Mouse (Mus musculus): ENCODE results near the gene Tpx2. TPM values are rescaled to one million over a fixed set of nuclear protein-coding genes. Genes with fewer than 3 reads are reported as not detected.

Tpx2 gene
- polyA plus RNA-seq, 1 experiment from 2014 or later, result 65.6 TPM

DNA sequence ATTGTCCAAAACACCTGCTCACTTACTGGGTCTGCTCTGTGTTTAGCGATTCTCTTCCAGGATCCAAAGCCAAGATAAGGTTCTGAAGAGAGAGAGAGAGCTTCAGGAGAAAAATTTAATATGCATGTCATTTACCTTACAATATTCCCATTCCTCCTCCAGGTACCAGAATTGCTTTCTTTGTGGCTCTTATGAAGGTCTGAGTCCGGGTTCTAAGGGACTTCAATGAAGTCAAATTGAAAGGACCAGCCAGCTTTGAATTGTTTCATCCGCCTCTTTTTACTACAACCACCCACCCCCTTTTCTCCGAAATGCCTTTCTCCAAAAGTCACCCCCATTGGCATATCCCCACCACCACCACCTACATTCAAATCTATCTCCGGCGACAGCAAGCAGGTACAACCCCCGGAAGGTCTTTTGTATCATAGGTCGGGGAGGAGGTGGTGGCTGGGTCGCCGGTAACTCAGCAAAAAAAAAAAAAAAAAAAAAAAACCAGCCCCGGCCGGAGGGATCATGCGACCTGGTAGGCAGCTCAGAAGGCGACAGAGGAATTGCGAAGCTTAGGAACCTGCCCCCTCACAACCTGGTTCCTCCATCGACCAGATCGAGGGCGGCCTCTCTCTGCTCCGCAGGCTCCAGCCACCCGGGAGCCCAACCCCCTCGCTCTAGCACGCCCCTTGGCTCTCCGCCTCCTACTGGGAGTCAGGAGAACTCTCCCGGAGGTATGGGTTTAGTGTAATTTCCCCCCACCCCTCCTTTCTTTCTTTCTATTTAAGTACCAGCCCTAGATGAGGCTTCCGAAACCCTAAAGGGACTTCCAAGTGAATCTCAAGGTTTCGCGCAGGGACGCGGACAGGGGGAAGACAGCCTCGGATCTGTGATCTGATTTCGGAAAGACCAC is 17.5 kb upstream of the Tpx2 start:
- Histone ChIP-seq H3K4me3 (peak overlapping the region; percentile 62), H3K27me3 (replicated peaks) (no peaks in the 10 kb centered on the region), H3K4me2 (peak overlapping the region; percentile 75), H3K9me3 (replicated peaks) (no peaks in the 10 kb centered on the region), H3K27ac (ENCODE audit: poor library complexity, severe bottlenecking) (peak overlapping the region; percentile 98), H3K36me3 (peaks cover 11% of the 10 kb centered on the region; the same call in 1 of the 2 replicates), H3K4me1 (replicated peaks) (peaks cover 46% of the 10 kb centered on the region), H3K9ac (peak overlapping the region; percentile 91)
- 1% methylated on average over 31 of the region's 31 CpGs for WGBS
- ATAC-seq (ENCODE audit: insufficient number of reproducible peaks, low FRiP score), result peak; percentile 86

DNA sequence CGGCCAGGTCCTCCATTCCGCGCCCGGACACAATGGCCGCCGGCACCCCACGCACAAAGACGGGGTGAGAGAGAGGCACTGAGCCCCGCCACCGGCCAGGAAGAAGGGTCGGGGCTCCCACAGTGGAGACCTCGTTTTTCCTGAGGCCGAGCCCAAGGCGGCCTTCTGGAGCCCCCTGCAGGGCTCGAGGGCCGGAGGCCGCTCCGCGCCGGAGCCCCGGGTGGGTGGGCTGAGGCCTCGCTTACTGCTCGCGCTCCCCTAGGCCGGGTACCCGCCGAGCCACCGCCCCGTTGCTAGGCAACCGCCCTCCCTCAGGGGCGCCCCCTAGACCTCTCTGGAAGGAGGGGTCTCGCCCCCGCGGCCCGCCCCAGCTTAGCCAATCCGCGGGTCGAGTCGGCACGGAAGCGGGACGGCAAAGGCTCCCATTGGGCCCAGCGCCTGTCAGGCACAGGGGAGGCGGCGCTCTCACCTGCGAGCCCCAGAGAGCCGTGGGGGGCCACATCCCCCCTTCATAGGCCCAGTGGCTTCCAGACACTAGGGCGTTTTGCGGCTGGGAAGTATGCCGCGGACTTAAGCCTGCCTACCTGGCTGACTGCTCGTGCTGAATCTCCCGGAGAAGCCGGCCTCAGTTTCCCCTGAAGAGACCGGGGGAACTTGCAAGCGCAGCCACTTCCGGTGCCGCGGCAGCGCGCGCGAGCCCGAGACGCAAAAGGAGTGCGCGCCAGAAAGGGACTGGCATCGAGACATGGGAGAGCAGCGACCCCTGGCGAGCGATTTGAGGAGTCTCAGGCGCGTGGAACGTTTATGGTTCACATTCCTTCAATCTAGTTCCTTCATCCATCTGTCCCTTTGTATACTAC is 16.5 kb upstream of the Tpx2 start, which contains the start of gene Bcl2l1:
Gene Bcl2l1, minus strand, starts transcription at position 710 of the 860 bp plus-strand sequence.
- Histone ChIP-seq H3K4me2 (peak within 1 kb of the TSS; percentile 75), H3K27ac (ENCODE audit: poor library complexity, severe bottlenecking) (peak within 1 kb of the TSS; percentile 98), H3K27me3 (replicated peaks) (no peaks in the 10 kb centered on the region), H3K4me1 (replicated peaks) (peaks cover 37% of the 10 kb centered on the region), H3K9ac (peak within 1 kb of the TSS; percentile 91), H3K4me3 (peak within 1 kb of the TSS; percentile 62), H3K36me3 (peaks cover 11% of the 10 kb centered on the region; the same call in 1 of the 2 replicates), H3K9me3 (replicated peaks) (no peaks in the 10 kb centered on the region)
- under 1% methylated on average over 73 of the region's 74 CpGs for WGBS
- peak; percentile 94 for ATAC-seq (ENCODE audit: insufficient number of reproducible peaks, low FRiP score)

GRCm38 (mm10) chr2:152839256-152839655 is 8.5 kb upstream of the Tpx2 start:
- Histone ChIP-seq H3K27ac (ENCODE audit: poor library complexity, severe bottlenecking) (no peak overlapping the region), H3K9me3 (replicated peaks) (no peaks in the 10 kb centered on the region), H3K4me1 (replicated peaks) (no peaks in the 10 kb centered on the region), H3K4me3 (no peak overlapping the region), H3K27me3 (replicated peaks) (no peaks in the 10 kb centered on the region), H3K9ac (no peak overlapping the region), H3K4me2 (no peak overlapping the region), H3K36me3 (no peaks in the 10 kb centered on the region)
- ATAC-seq (ENCODE audit: insufficient number of reproducible peaks, low FRiP score), result no peak
- 78% methylated on average over 2 of the region's 2 CpGs for WGBS

DNA sequence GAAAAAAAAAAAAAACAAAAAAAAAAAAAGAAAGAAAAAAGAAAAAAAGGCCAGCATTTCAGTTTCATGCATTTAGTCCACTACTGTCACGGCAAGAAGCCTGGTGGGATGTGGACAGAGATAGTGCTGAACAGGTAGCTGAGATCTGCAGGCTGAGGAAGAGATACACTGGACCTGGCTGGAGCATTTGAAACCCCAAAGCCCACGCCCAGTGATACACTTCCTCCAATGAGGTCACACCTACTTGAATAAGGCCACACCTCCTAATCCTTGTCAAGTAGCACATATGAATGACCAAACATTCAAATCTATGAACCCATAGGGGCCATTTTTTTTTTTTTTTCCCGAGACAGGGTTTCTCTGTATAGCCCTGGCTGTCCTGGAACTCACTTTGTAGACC is 5.0 kb upstream of the Tpx2 start:
- Histone ChIP-seq H3K36me3 (no peaks in the 10 kb centered on the region), H3K27ac (ENCODE audit: poor library complexity, severe bottlenecking) (no peak overlapping the region), H3K4me2 (no peak overlapping the region), H3K27me3 (replicated peaks) (no peaks in the 10 kb centered on the region), H3K9me3 (replicated peaks) (no peaks in the 10 kb centered on the region), H3K4me3 (no peak overlapping the region), H3K4me1 (replicated peaks) (no peaks in the 10 kb centered on the region), H3K9ac (no peak overlapping the region)
- no peak for ATAC-seq (ENCODE audit: insufficient number of reproducible peaks, low FRiP score)
- WGBS, result 69% methylated on average over 3 of the region's 3 CpGs

GRCm38 (mm10) chr2:152847057-152847814 is 528 bp upstream of the Tpx2 start:
- no peaks in the 10 kb centered on the region for H3K27me3 ChIP-seq (replicated peaks)
- peaks cover 16% of the 10 kb centered on the region for H3K4me1 ChIP-seq (replicated peaks)
- peak overlapping the region; percentile 74 for H3K4me3 ChIP-seq
- H3K4me2 ChIP-seq, result peak overlapping the region; percentile 50
- ATAC-seq (ENCODE audit: insufficient number of reproducible peaks, low FRiP score), result no peak
- WGBS, result 8% methylated on average over 3 of the region's 3 CpGs
- no peak overlapping the region for H3K27ac ChIP-seq (ENCODE audit: poor library complexity, severe bottlenecking)
- no peak overlapping the region for H3K9ac ChIP-seq
- no peaks in the 10 kb centered on the region for H3K9me3 ChIP-seq (replicated peaks)
- H3K36me3 ChIP-seq, result peaks cover 3% of the 10 kb centered on the region; the same call in 1 of the 2 replicates

GRCm38 (mm10) chr2:152848466-152848865 is 702 bp downstream of the Tpx2 start:
- H3K27ac ChIP-seq (ENCODE audit: poor library complexity, severe bottlenecking), result peak overlapping the region; percentile 72
- peak overlapping the region; percentile 80 for H3K9ac ChIP-seq
- H3K4me3 ChIP-seq, result peak overlapping the region; percentile 74
- H3K4me1 ChIP-seq (replicated peaks), result peaks cover 16% of the 10 kb centered on the region
- H3K27me3 ChIP-seq (replicated peaks), result no peaks in the 10 kb centered on the region
- WGBS, result 0% methylated on average over 2 of the region's 2 CpGs
- ATAC-seq (ENCODE audit: insufficient number of reproducible peaks, low FRiP score), result no peak
- H3K36me3 ChIP-seq, result peaks cover 15% of the 10 kb centered on the region
- H3K4me2 ChIP-seq, result peak overlapping the region; percentile 75
- no peaks in the 10 kb centered on the region for H3K9me3 ChIP-seq (replicated peaks)

DNA sequence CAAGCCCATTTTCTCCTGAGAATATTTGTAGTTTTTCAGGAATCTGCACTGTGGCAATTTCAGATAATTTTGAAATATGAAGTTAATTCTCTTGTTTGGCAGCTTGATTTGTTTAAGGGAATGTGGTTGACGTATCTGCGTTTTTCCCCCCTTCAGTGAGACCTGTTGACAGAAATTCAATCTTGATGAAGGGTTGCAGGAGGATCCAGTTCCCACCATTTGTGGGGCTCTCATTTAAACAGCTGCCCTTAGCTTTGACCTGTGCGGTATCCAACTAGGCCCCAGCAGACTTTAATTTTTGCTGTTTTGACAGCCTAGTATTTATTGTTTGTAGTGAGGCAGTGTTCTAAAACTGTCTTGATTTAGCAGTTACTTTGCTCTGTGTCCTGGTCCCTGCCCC is 11.7 kb downstream of the Tpx2 start:
- H3K4me1 ChIP-seq (replicated peaks), result peaks cover 4% of the 10 kb centered on the region; the same call in 1 of the 2 replicates
- no peak for ATAC-seq (ENCODE audit: insufficient number of reproducible peaks, low FRiP score)
- WGBS, result 58% methylated on average over 3 of the region's 3 CpGs
- H3K27me3 ChIP-seq (replicated peaks), result no peaks in the 10 kb centered on the region
- H3K4me2 ChIP-seq, result no peak overlapping the region
- no peaks in the 10 kb centered on the region for H3K9me3 ChIP-seq (replicated peaks)
- no peak overlapping the region for H3K27ac ChIP-seq (ENCODE audit: poor library complexity, severe bottlenecking)
- peaks cover 74% of the 10 kb centered on the region for H3K36me3 ChIP-seq
- no peak overlapping the region for H3K9ac ChIP-seq
- H3K4me3 ChIP-seq, result no peak overlapping the region

GRCm38 (mm10) chr2:152861891-152862290 is 14.1 kb downstream of the Tpx2 start:
- no peaks in the 10 kb centered on the region for H3K27me3 ChIP-seq (replicated peaks)
- ATAC-seq (ENCODE audit: insufficient number of reproducible peaks, low FRiP score), result no peak
- WGBS, result 86% methylated on average over 1 of the region's 1 CpGs
- H3K27ac ChIP-seq (ENCODE audit: poor library complexity, severe bottlenecking), result no peak overlapping the region
- no peak overlapping the region for H3K9ac ChIP-seq
- no peaks in the 10 kb centered on the region for H3K9me3 ChIP-seq (replicated peaks)
- H3K4me1 ChIP-seq (replicated peaks), result peaks cover 4% of the 10 kb centered on the region; the same call in 1 of the 2 replicates
- H3K36me3 ChIP-seq, result peaks cover 59% of the 10 kb centered on the region
- H3K4me2 ChIP-seq, result no peak overlapping the region
- no peak overlapping the region for H3K4me3 ChIP-seq

DNA sequence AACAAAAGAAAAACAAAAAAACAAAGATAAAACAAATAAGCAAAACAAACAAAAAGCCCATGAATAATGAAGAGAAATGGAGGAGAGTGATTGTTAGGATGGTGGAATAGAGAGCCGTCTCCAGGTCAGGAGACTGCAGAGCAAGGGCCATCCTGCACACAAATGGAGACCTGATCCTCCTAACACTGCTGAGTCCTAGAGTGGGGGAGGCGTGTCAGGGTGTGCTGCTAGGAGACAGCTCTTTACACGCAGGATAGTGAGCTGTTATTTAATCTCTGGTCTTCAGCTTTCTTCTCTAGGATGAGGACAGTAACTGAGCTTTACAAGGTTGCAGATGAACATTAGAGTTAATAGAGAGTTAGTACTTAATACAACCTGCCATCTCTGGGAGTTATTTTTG is 14.9 kb downstream of the Tpx2 start:
- no peak for ATAC-seq (ENCODE audit: insufficient number of reproducible peaks, low FRiP score)
- Histone ChIP-seq H3K36me3 (peaks cover 58% of the 10 kb centered on the region), H3K9me3 (replicated peaks) (no peaks in the 10 kb centered on the region), H3K4me1 (replicated peaks) (peaks cover 4% of the 10 kb centered on the region; the same call in 1 of the 2 replicates), H3K9ac (no peak overlapping the region), H3K4me3 (no peak overlapping the region), H3K27me3 (replicated peaks) (no peaks in the 10 kb centered on the region), H3K27ac (ENCODE audit: poor library complexity, severe bottlenecking) (no peak overlapping the region), H3K4me2 (no peak overlapping the region)
- 73% methylated on average over 3 of the region's 3 CpGs for WGBS

DNA sequence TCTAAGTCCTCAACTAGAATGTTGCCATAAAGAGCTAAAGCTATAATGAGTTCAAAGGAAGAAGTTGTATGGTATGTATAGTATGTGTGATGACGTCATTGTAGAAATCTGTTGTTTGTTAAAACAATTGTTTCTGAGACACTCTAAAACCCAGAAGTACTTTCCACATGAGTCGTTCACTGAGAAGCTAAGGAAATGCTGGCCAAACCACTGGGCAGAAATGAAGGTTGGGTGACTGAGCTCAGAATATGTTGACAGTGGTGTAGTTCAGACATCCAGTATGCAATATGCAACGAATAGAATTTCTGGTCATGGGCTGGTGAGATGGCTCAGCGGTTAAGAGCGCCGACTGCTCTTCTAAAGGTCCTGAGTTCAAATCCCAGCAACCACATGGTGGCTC is 15.6 kb downstream of the Tpx2 start:
- peaks cover 4% of the 10 kb centered on the region; the same call in 1 of the 2 replicates for H3K4me1 ChIP-seq (replicated peaks)
- no peaks in the 10 kb centered on the region for H3K27me3 ChIP-seq (replicated peaks)
- H3K4me2 ChIP-seq, result no peak overlapping the region
- H3K4me3 ChIP-seq, result no peak overlapping the region
- no peak overlapping the region for H3K27ac ChIP-seq (ENCODE audit: poor library complexity, severe bottlenecking)
- WGBS, result 93% methylated on average over 6 of the region's 6 CpGs
- H3K9ac ChIP-seq, result no peak overlapping the region
- H3K9me3 ChIP-seq (replicated peaks), result no peaks in the 10 kb centered on the region
- H3K36me3 ChIP-seq, result peaks cover 58% of the 10 kb centered on the region
- no peak for ATAC-seq (ENCODE audit: insufficient number of reproducible peaks, low FRiP score)

Data from heart, embryonic 12.5 days (tissue).